Mouse (Mus musculus) left cerebral cortex, postnatal 36 days (tissue): Measurements from ENCODE around the gene Pelp1. TPM values are rescaled to one million over a fixed set of nuclear protein-coding genes. Genes with fewer than 3 reads are reported as not detected.

ENCODE experiments used
- DNase-seq, 2 experiments: peaks; one replicate each; pipeline ENCODE4 v3.0.0; 2021 to 2022; ENCODE audit warnings: low spot score in 2 of 2, mixed read lengths in 1 of 2
- intact Hi-C: fragments of 180-260 bp; cut with DNase I; formaldehyde crosslinking; loops from one replicate; pipeline ENCODE4 v1.15.1; 2025
- microRNA-seq: library from miRNA; unstranded; fragments of <30 nt; microRNA quantifications from one replicate; pipeline ENCODE4 v1.2.0, GENCODE M21; 2022
- total RNA-seq, 2 experiments: library from RNA; stranded (reverse); gene quantifications; 2 replicates each; pipeline ENCODE4 v1.2.3; 2021

The Pelp1 gene
- total RNA-seq, 2 experiments from 2014 or later = 35.5 to 37.0 TPM

- intact Hi-C loops = no loop called here
- DNase-seq = no peak
These were observed 58.0 kb downstream of the Pelp1 start, which contains the start of gene Alox15 for GRCm38 (mm10) chr11:70351868-70352267. Gene Alox15 (minus strand): TSS chr11:70352031.

- no peak for DNase-seq
- intact Hi-C loops = no loop called here
These were observed 61.2 kb downstream of the Pelp1 start for GRCm38 (mm10) chr11:70348630-70349029.

- intact Hi-C loops = no loop called here
These were observed 62.0 kb downstream of the Pelp1 start for GRCm38 (mm10) chr11:70347861-70348260.

DNA sequence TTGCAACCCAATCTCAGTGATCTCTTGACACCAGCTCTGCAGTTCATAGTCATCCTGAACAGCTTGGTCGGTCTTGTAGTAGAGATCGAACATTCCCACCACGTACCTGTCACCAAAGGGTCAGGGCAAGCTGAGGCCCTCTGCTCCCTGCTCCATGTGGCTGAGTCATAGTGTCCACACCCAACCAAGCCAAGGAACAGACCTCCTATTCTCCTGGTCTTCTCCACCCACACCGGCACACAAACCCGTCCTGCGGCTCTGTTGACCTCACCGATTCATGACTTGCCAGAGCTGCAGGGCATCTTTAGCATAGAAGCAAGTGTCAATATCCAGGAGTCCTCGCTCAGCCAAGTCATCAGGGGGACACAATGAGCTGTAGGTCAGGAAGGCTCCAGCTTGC is 64.3 kb downstream of the Pelp1 start:
- intact Hi-C loops = no loop called here
- DNase-seq = no peak

More at GRCm38 (mm10) chr11:70347861-70348260, 62.0 kb downstream of the Pelp1 start:
- no peak for DNase-seq

- DNase-seq = no peak
- intact Hi-C loops = no loop called here
These were observed 64.8 kb downstream of the Pelp1 start for GRCm38 (mm10) chr11:70345061-70345460.

Small RNA genes within 50 kb of the gene (microRNA-seq; reads per million reads assigned to microRNA genes)
- 1.8 reads per million for gene Mir7115

Other genes starting within 250 kb of the Pelp1 start
- gene Slc16a11, start 197.3 kb downstream of the Pelp1 start, total RNA-seq = 10 to 100 TPM; 30.7 to 38.2 TPM
- 1 to 10 TPM; 7.2 to 8.1 TPM for gene Slc16a13, start 189.0 kb downstream of the Pelp1 start, total RNA-seq
- 1 to 10 TPM; 1.7 to 1.8 TPM for gene Bcl6b, start 180.2 kb downstream of the Pelp1 start, total RNA-seq
- 10 to 100 TPM; 46.9 to 50.3 TPM for gene 0610010K14Rik, start 172.1 kb downstream of the Pelp1 start, total RNA-seq
- 1 to 10 TPM; 5.3 to 6.4 TPM for gene Gm21988, start 170.2 kb downstream of the Pelp1 start, total RNA-seq
- 100 to 1,000 TPM; 246 to 287 TPM for gene Rnasek, start 170.2 kb downstream of the Pelp1 start, total RNA-seq
- gene Alox12, start 154.7 kb downstream of the Pelp1 start, total RNA-seq = under 1 TPM; 0.25 to 0.43 TPM
- under 1 TPM; 0.17 to 0.54 TPM for gene Alox12e, start 87.4 kb downstream of the Pelp1 start, total RNA-seq
- gene Alox15, start 58.0 kb downstream of the Pelp1 start, total RNA-seq = under 1 TPM in 1 of 2 experiments, not detected in 1; 0.39 TPM
- 10 to 100 TPM; 55.5 to 76.0 TPM for gene Arrb2, start 22.6 kb upstream of the Pelp1 start, total RNA-seq
- gene Med11, start 41.9 kb upstream of the Pelp1 start, total RNA-seq = 10 to 100 TPM; 14.0 to 16.7 TPM
- under 1 TPM; 0.12 to 0.86 TPM for gene Zmynd15, start 49.4 kb upstream of the Pelp1 start, total RNA-seq
- 1 to 10 TPM in 1 of 2 experiments, under 1 TPM in 1; 0.94 to 1.0 TPM for gene Cxcl16, start 50.0 kb upstream of the Pelp1 start, total RNA-seq
- not detected for gene Tm4sf5, start 95.2 kb upstream of the Pelp1 start, total RNA-seq
- not detected for gene Vmo1, start 104.6 kb upstream of the Pelp1 start, total RNA-seq
- gene Gltpd2, start 109.2 kb upstream of the Pelp1 start, total RNA-seq = not detected
- 100 to 1,000 TPM; 164 to 187 TPM for gene Psmb6, start 115.3 kb upstream of the Pelp1 start, total RNA-seq
- not detected for gene Gm40193, start 122.9 kb upstream of the Pelp1 start, total RNA-seq
- 10 to 100 TPM; 14.5 to 20.7 TPM for gene Pld2, start 130.0 kb upstream of the Pelp1 start, total RNA-seq
- gene Mink1, start 152.8 kb upstream of the Pelp1 start, total RNA-seq = 100 to 1,000 TPM; 380 to 465 TPM
- gene 4930544D05Rik, start 205.8 kb upstream of the Pelp1 start, total RNA-seq = not detected
- not detected for gene Chrne, start 209.2 kb upstream of the Pelp1 start, total RNA-seq
- not detected for gene Gp1ba, start 229.1 kb upstream of the Pelp1 start, total RNA-seq
- 10 to 100 TPM; 78.6 to 87.8 TPM for gene Rnf167, start 237.2 kb upstream of the Pelp1 start, total RNA-seq
- 100 to 1,000 TPM; 113 to 125 TPM for gene Slc25a11, start 237.4 kb upstream of the Pelp1 start, total RNA-seq
- gene Pfn1, start 244.6 kb upstream of the Pelp1 start, total RNA-seq = 100 to 1,000 TPM; 217 to 244 TPM
- gene Eno3, start 247.2 kb upstream of the Pelp1 start, total RNA-seq = 1 to 10 TPM; 9.5 to 9.6 TPM